Mouse (Mus musculus): ENCODE results near the gene Ccna2. TPM values are rescaled to one million over a fixed set of nuclear protein-coding genes. Genes with fewer than 3 reads are reported as not detected.

The Ccna2 gene
- polyA plus RNA-seq, 1 experiment from 2014 or later = 160 TPM

GRCm38 (mm10) chr3:36559606-36560005 is 12.3 kb downstream of the Ccna2 start:
- peaks cover 88% of the 10 kb centered on the region for H3K36me3 ChIP-seq
- H3K4me3 ChIP-seq = no peak overlapping the region
- H3K9ac ChIP-seq = no peak overlapping the region
- WGBS = 82% methylated on average over 4 of the region's 4 CpGs
- no peaks in the 10 kb centered on the region for H3K9me3 ChIP-seq (replicated peaks)
- H3K4me2 ChIP-seq = no peak overlapping the region
- no peaks in the 10 kb centered on the region for H3K27me3 ChIP-seq
- H3K27ac ChIP-seq = no peak overlapping the region
- no peak for ATAC-seq (replicated peaks; ENCODE audit: insufficient number of reproducible peaks, insufficient read depth, low FRiP score, low read depth)
- H3K4me1 ChIP-seq (replicated peaks) = no peaks in the 10 kb centered on the region

GRCm38 (mm10) chr3:36557601-36558000 is 14.3 kb downstream of the Ccna2 start:
- no peak for ATAC-seq (replicated peaks; ENCODE audit: insufficient number of reproducible peaks, insufficient read depth, low FRiP score, low read depth)
- Histone ChIP-seq H3K36me3 (peaks cover 69% of the 10 kb centered on the region), H3K27me3 (no peaks in the 10 kb centered on the region), H3K4me2 (no peak overlapping the region), H3K27ac (no peak overlapping the region), H3K9me3 (replicated peaks) (no peaks in the 10 kb centered on the region), H3K4me3 (no peak overlapping the region), H3K9ac (no peak overlapping the region), H3K4me1 (replicated peaks) (0 out of 2 replicates have a peak, but pooled peaks cover 2% of the 10 kb centered on the region)
- 88% methylated on average over 1 of the region's 1 CpGs for WGBS

GRCm38 (mm10) chr3:36552406-36553047 is 19.4 kb downstream of the Ccna2 start, which contains the start of gene Exosc9:
TSS of gene Exosc9 (plus strand) at chr3:36552606.
- under 1% methylated on average over 39 of the region's 39 CpGs for WGBS
- Histone ChIP-seq H3K4me3 (peak within 1 kb of the TSS; percentile 84), H3K36me3 (peaks cover 28% of the 10 kb centered on the region), H3K27ac (peak within 1 kb of the TSS; percentile 48; the same call in 1 of the 2 replicates), H3K9me3 (replicated peaks) (no peaks in the 10 kb centered on the region), H3K27me3 (no peaks in the 10 kb centered on the region), H3K4me1 (replicated peaks) (peaks cover 9% of the 10 kb centered on the region; the same call in 1 of the 2 replicates), H3K9ac (peak within 1 kb of the TSS; percentile 71), H3K4me2 (peak within 1 kb of the TSS; percentile 85)
- ATAC-seq (replicated peaks; ENCODE audit: insufficient number of reproducible peaks, insufficient read depth, low FRiP score, low read depth) = peak; percentile 90

GRCm38 (mm10) chr3:36551851-36552384 is 20.0 kb downstream of the Ccna2 start:
- peak; percentile 21; the same call in 1 of the 2 replicates for ATAC-seq (replicated peaks; ENCODE audit: insufficient number of reproducible peaks, insufficient read depth, low FRiP score, low read depth)
- H3K9me3 ChIP-seq (replicated peaks) = no peaks in the 10 kb centered on the region
- H3K4me3 ChIP-seq = peak overlapping the region; percentile 84

GRCm38 (mm10) chr3:36551343-36551742 is 20.6 kb downstream of the Ccna2 start:
- H3K9me3 ChIP-seq (replicated peaks) = no peaks in the 10 kb centered on the region
- H3K4me3 ChIP-seq = peak overlapping the region; percentile 84
- H3K4me1 ChIP-seq (replicated peaks) = peaks cover 9% of the 10 kb centered on the region; the same call in 1 of the 2 replicates
- WGBS = 52% methylated on average over 9 of the region's 9 CpGs
- H3K27ac ChIP-seq = no peak overlapping the region
- peaks cover 16% of the 10 kb centered on the region for H3K36me3 ChIP-seq
- ATAC-seq (replicated peaks; ENCODE audit: insufficient number of reproducible peaks, insufficient read depth, low FRiP score, low read depth) = no peak
- H3K9ac ChIP-seq = no peak overlapping the region
- peak overlapping the region; percentile 85 for H3K4me2 ChIP-seq
- no peaks in the 10 kb centered on the region for H3K27me3 ChIP-seq

More at GRCm38 (mm10) chr3:36551851-36552384, 20.0 kb downstream of the Ccna2 start:
- 20% methylated on average over 12 of the region's 12 CpGs for WGBS
- Histone ChIP-seq H3K4me2 (peak overlapping the region; percentile 85), H3K9ac (peak overlapping the region; percentile 71), H3K36me3 (peaks cover 22% of the 10 kb centered on the region), H3K27ac (0 out of 2 replicates have a peak overlapping the region, but pooled peaks have one; percentile 18), H3K4me1 (replicated peaks) (peaks cover 9% of the 10 kb centered on the region; the same call in 1 of the 2 replicates), H3K27me3 (no peaks in the 10 kb centered on the region)

GRCm38 (mm10) chr3:36544961-36545360 is 27.0 kb downstream of the Ccna2 start:
- WGBS = 66% methylated on average over 3 of the region's 3 CpGs
- no peaks in the 10 kb centered on the region for H3K36me3 ChIP-seq
- no peak for ATAC-seq (replicated peaks; ENCODE audit: insufficient number of reproducible peaks, insufficient read depth, low FRiP score, low read depth)
- no peak overlapping the region for H3K4me3 ChIP-seq
- H3K27me3 ChIP-seq = no peaks in the 10 kb centered on the region
- H3K9me3 ChIP-seq (replicated peaks) = no peaks in the 10 kb centered on the region
- no peak overlapping the region for H3K27ac ChIP-seq
- H3K9ac ChIP-seq = no peak overlapping the region
- H3K4me1 ChIP-seq (replicated peaks) = no peaks in the 10 kb centered on the region
- no peak overlapping the region for H3K4me2 ChIP-seq

- H3K27me3 ChIP-seq = no peaks in the 10 kb centered on the region
- 77% methylated on average over 2 of the region's 2 CpGs for WGBS
- ATAC-seq (replicated peaks; ENCODE audit: insufficient number of reproducible peaks, insufficient read depth, low FRiP score, low read depth) = no peak
- no peak overlapping the region for H3K4me3 ChIP-seq
- H3K4me1 ChIP-seq (replicated peaks) = no peaks in the 10 kb centered on the region
- no peak overlapping the region for H3K4me2 ChIP-seq
- no peak overlapping the region for H3K9ac ChIP-seq
- H3K9me3 ChIP-seq (replicated peaks) = no peaks in the 10 kb centered on the region
- H3K36me3 ChIP-seq = no peaks in the 10 kb centered on the region
- H3K27ac ChIP-seq = no peak overlapping the region
Measured at GRCm38 (mm10) chr3:36541399-36541798, 30.6 kb downstream of the Ccna2 start.

- Histone ChIP-seq H3K36me3 (no peaks in the 10 kb centered on the region), H3K9ac (no peak overlapping the region), H3K27ac (no peak overlapping the region), H3K9me3 (replicated peaks) (no peaks in the 10 kb centered on the region), H3K4me2 (no peak overlapping the region), H3K4me3 (no peak overlapping the region), H3K27me3 (no peaks in the 10 kb centered on the region), H3K4me1 (replicated peaks) (no peaks in the 10 kb centered on the region)
- no peak for ATAC-seq (replicated peaks; ENCODE audit: insufficient number of reproducible peaks, insufficient read depth, low FRiP score, low read depth)
- WGBS = 50% methylated on average over 2 of the region's 2 CpGs
Measured at GRCm38 (mm10) chr3:36540756-36541155, 31.2 kb downstream of the Ccna2 start.

GRCm38 (mm10) chr3:36537701-36538470 is 34.1 kb downstream of the Ccna2 start:
- no peak for ATAC-seq (replicated peaks; ENCODE audit: insufficient number of reproducible peaks, insufficient read depth, low FRiP score, low read depth)

GRCm38 (mm10) chr3:36536041-36536440 is 35.9 kb downstream of the Ccna2 start:
- H3K27ac ChIP-seq = no peak overlapping the region
- WGBS = 77% methylated on average over 12 of the region's 12 CpGs

More at GRCm38 (mm10) chr3:36537701-36538470, 34.1 kb downstream of the Ccna2 start:
- no peaks in the 10 kb centered on the region for H3K36me3 ChIP-seq
- H3K4me1 ChIP-seq (replicated peaks) = peaks cover 6% of the 10 kb centered on the region
- 65% methylated on average over 4 of the region's 4 CpGs for WGBS
- no peak overlapping the region for H3K27ac ChIP-seq
- no peak overlapping the region for H3K4me2 ChIP-seq
- no peaks in the 10 kb centered on the region for H3K27me3 ChIP-seq
- H3K4me3 ChIP-seq = no peak overlapping the region
- H3K9ac ChIP-seq = no peak overlapping the region
- no peaks in the 10 kb centered on the region for H3K9me3 ChIP-seq (replicated peaks)

GRCm38 (mm10) chr3:36533201-36533672 is 38.7 kb downstream of the Ccna2 start:
- peaks cover 26% of the 10 kb centered on the region for H3K4me1 ChIP-seq (replicated peaks)
- no peak overlapping the region for H3K9ac ChIP-seq
- no peaks in the 10 kb centered on the region for H3K9me3 ChIP-seq (replicated peaks)
- no peaks in the 10 kb centered on the region for H3K27me3 ChIP-seq
- peak overlapping the region; percentile 24; the same call in 1 of the 2 replicates for H3K27ac ChIP-seq
- H3K4me3 ChIP-seq = no peak overlapping the region
- WGBS = 0% methylated on average over 1 of the region's 1 CpGs
- no peak for ATAC-seq (replicated peaks; ENCODE audit: insufficient number of reproducible peaks, insufficient read depth, low FRiP score, low read depth)
- H3K36me3 ChIP-seq = no peaks in the 10 kb centered on the region
- H3K4me2 ChIP-seq = no peak overlapping the region

More at GRCm38 (mm10) chr3:36536041-36536440, 35.9 kb downstream of the Ccna2 start:
- Histone ChIP-seq H3K4me3 (no peak overlapping the region), H3K36me3 (no peaks in the 10 kb centered on the region), H3K9me3 (replicated peaks) (no peaks in the 10 kb centered on the region), H3K9ac (no peak overlapping the region), H3K27me3 (no peaks in the 10 kb centered on the region), H3K4me2 (no peak overlapping the region), H3K4me1 (replicated peaks) (peaks cover 22% of the 10 kb centered on the region)
- no peak for ATAC-seq (replicated peaks; ENCODE audit: insufficient number of reproducible peaks, insufficient read depth, low FRiP score, low read depth)
